Mouse (Mus musculus) forebrain, embryonic 13.5 days (tissue): ENCODE data around the gene Gm5565. TPM values are rescaled to one million over a fixed set of nuclear protein-coding genes. Genes with fewer than 3 reads are reported as not detected.
"Not testable (repeated sequence)": the region's sequence is repeated elsewhere in the genome, so short reads cannot be mapped to it uniquely, and the experiment has no call there.

Experiments
- ATAC-seq: fragments of 200-750 bp; cut with Nextera tagmentation; 2 replicates; pipeline ENCODE4 v1.8.0; 2017
- H3K27ac ChIP-seq: fragments of 300-500 bp; sonication (generic); 2 replicates; pipeline ENCODE4 v1.5.1; 2015; ENCODE audit warnings: inconsistent platforms, mild to moderate bottlenecking, moderate library complexity
- H3K27me3 ChIP-seq: fragments of 300-500 bp; sonication (generic); 2 replicates; pipeline ENCODE4 v1.6.1; 2015; ENCODE audit warnings: mild to moderate bottlenecking, inconsistent platforms
- H3K36me3 ChIP-seq: fragments of 300-500 bp; sonication (generic); 2 replicates; pipeline ENCODE4 v1.6.1; 2015; ENCODE audit warnings: mild to moderate bottlenecking, inconsistent platforms; ENCODE audit not compliant: poor library complexity, severe bottlenecking
- H3K4me1 ChIP-seq: fragments of 300-500 bp; sonication (generic); 2 replicates; pipeline ENCODE4 v1.6.1; 2015; ENCODE audit warnings: inconsistent platforms
- H3K4me2 ChIP-seq: fragments of 300-500 bp; sonication (generic); 2 replicates; pipeline ENCODE4 v1.6.1; 2015; ENCODE audit warnings: inconsistent platforms, mild to moderate bottlenecking, moderate library complexity
- H3K4me3 ChIP-seq: fragments of 300-500 bp; sonication (generic); 2 replicates; pipeline ENCODE4 v1.5.1; 2015; ENCODE audit warnings: mild to moderate bottlenecking, inconsistent platforms
- H3K9ac ChIP-seq: fragments of 300-500 bp; sonication (generic); 2 replicates; pipeline ENCODE4 v1.6.1; 2015; ENCODE audit warnings: mild to moderate bottlenecking, inconsistent platforms
- H3K9me3 ChIP-seq: fragments of 300-500 bp; sonication (generic); replicated peaks from 2 replicates; pipeline ENCODE4 v1.6.1; 2016; ENCODE audit warnings: inconsistent platforms
- WGBS: fragments of 180-500 bp; shearing (Covaris S2); methylation state at CpG from one replicate; pipeline ENCODE4 v1.1.7; 2015; 5-methylcytosine and 5-hydroxymethylcytosine counted together
- polyA plus RNA-seq: library from polyadenylated mRNA; unstranded; fragments of >200 nt; fragmentation: Nextera tagmentation; extraction: Ambion mirVana; gene quantifications from 2 replicates; pipeline ENCODE4 v1.2.1, GENCODE M21; 2015

The Gm5565 gene
- polyA plus RNA-seq, 1 experiment from 2014 or later: not detected

GRCm38 (mm10) chr5:146172744-146173143, 12.4 kb upstream of the Gm5565 start:
- H3K27ac ChIP-seq, H3K4me3 ChIP-seq, H3K9ac ChIP-seq, H3K4me1 ChIP-seq, H3K27me3 ChIP-seq, H3K4me2 ChIP-seq, H3K36me3 ChIP-seq, ATAC-seq, H3K9me3 ChIP-seq: not testable (repeated sequence)
- 58% methylated on average over 4 of the region's 4 CpGs for WGBS

GRCm38 (mm10) chr5:146170621-146171020, 10.3 kb upstream of the Gm5565 start, which contains the start of gene Gm6309:
Gene Gm6309 (minus strand): TSS chr5:146170721.
- H3K4me1 ChIP-seq, H3K4me3 ChIP-seq, ATAC-seq, H3K27me3 ChIP-seq, H3K27ac ChIP-seq, H3K36me3 ChIP-seq, H3K9me3 ChIP-seq, H3K4me2 ChIP-seq, H3K9ac ChIP-seq: not testable (repeated sequence)
- WGBS: 84% methylated on average over 2 of the region's 2 CpGs

- 92% methylated on average over 4 of the region's 4 CpGs for WGBS
- not testable (repeated sequence) for H3K27ac ChIP-seq, ATAC-seq, H3K4me2 ChIP-seq, H3K4me1 ChIP-seq, H3K9ac ChIP-seq, H3K36me3 ChIP-seq, H3K27me3 ChIP-seq, H3K4me3 ChIP-seq
- peaks cover 18% of the 10 kb centered on the region for H3K9me3 ChIP-seq
These were observed 2.0 kb downstream of the Gm5565 start for GRCm38 (mm10) chr5:146158326-146158725.

GRCm38 (mm10) chr5:146150454-146150853, 9.9 kb downstream of the Gm5565 start:
- Histone ChIP-seq H3K4me2 (no peak overlapping the region), H3K4me1 (no peaks in the 10 kb centered on the region), H3K27me3 (no peaks in the 10 kb centered on the region), H3K36me3 (no peaks in the 10 kb centered on the region), H3K9me3 (peaks cover 16% of the 10 kb centered on the region), H3K9ac (no peak overlapping the region), H3K27ac (no peak overlapping the region), H3K4me3 (no peak overlapping the region)
- WGBS: 73% methylated on average over 3 of the region's 3 CpGs
- ATAC-seq: no peak

- H3K36me3 ChIP-seq: no peaks in the 10 kb centered on the region
- peaks cover 8% of the 10 kb centered on the region for H3K9me3 ChIP-seq
- WGBS: 31% methylated on average over 2 of the region's 2 CpGs
These were observed 12.4 kb downstream of the Gm5565 start for GRCm38 (mm10) chr5:146147903-146148302.

More at GRCm38 (mm10) chr5:146147903-146148302, 12.4 kb downstream of the Gm5565 start:
- no peak for ATAC-seq
- H3K4me3 ChIP-seq: no peak overlapping the region
- H3K27ac ChIP-seq: no peak overlapping the region
- H3K4me1 ChIP-seq: no peaks in the 10 kb centered on the region
- H3K9ac ChIP-seq: no peak overlapping the region
- no peak overlapping the region for H3K4me2 ChIP-seq
- no peaks in the 10 kb centered on the region for H3K27me3 ChIP-seq

Other genes with a start within 250 kb of the Gm5565 start
- not detected in 2 replicates for gene Cyp3a25, start 150.9 kb downstream of the Gm5565 start, polyA plus RNA-seq
- not detected in 2 replicates for gene Cyp3a59, start 81.3 kb downstream of the Gm5565 start, polyA plus RNA-seq
- not detected in 2 replicates for gene Gm6309, start 10.2 kb upstream of the Gm5565 start, polyA plus RNA-seq
- gene 1700001J03Rik, start 24.8 kb upstream of the Gm5565 start, polyA plus RNA-seq: not detected in 2 replicates
- 27.1 TPM in 2 replicates for gene Rnf6, start 61.0 kb upstream of the Gm5565 start, polyA plus RNA-seq
- gene Cdk8, start 70.7 kb upstream of the Gm5565 start, polyA plus RNA-seq: 15.8 and 18.9 TPM in 2 replicates
- 7.3 and 8.9 TPM in 2 replicates for gene Wasf3, start 224.4 kb upstream of the Gm5565 start, polyA plus RNA-seq